Mouse (Mus musculus): Measurements from ENCODE around the gene Nid1. TPM values are rescaled to one million over a fixed set of nuclear protein-coding genes. Genes with fewer than 3 reads are reported as not detected.

The Nid1 gene
- polyA plus RNA-seq, 1 experiment = 41.9 TPM

DNA sequence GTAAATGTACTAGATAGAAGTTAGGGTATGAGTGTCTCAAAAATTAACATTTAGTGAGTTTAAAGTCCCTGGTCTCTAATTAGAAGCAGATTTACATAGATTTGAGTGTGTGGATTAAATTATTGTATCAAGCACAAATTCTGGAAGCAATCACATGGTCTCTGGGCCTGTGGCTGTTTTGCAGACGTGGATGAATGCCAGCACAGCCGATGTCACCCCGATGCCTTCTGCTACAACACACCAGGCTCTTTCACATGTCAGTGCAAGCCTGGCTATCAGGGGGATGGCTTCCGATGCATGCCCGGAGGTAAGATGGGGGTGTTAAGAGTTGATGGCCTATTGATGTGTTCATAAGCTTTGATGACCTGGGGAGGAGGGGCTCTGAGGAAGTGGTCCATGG, 52.5 kb downstream of the Nid1 start:
- no peaks in the 10 kb centered on the region for H3K4me1 ChIP-seq (ENCODE audit: control insufficient read depth, insufficient read depth, low read length)
- H3K27ac ChIP-seq (ENCODE audit: insufficient read depth, low read length) = no peak overlapping the region
- no peak overlapping the region for H3K4me3 ChIP-seq (ENCODE audit: low read depth, low read length)
- H3K27me3 ChIP-seq (ENCODE audit: control insufficient read depth, insufficient read depth, low read length, poor library complexity, severe bottlenecking) = no peaks in the 10 kb centered on the region
- H3K9me3 ChIP-seq (replicated peaks; ENCODE audit: control insufficient read depth, insufficient read depth, low read length, poor library complexity, severe bottlenecking) = no peaks in the 10 kb centered on the region
- TF ChIP-seq EP300 (IDR thresholded peaks at IDR 0.05; ENCODE audit: insufficient read depth, low read depth, low read length) (no peak), CTCF (IDR thresholded peaks at IDR 0.05; ENCODE audit: low read depth, low read length) (no peak), POLR2A (IDR thresholded peaks at IDR 0.05; ENCODE audit: insufficient read depth, low read length) (no peak)
- no peak overlapping the region for H3K9ac ChIP-seq (ENCODE audit: low read depth, poor library complexity, severe bottlenecking)
- H3K36me3 ChIP-seq (ENCODE audit: control insufficient read depth, insufficient read depth, low read length, poor library complexity, severe bottlenecking) = peaks cover 2% of the 10 kb centered on the region; the same call in 1 of the 2 replicates

DNA sequence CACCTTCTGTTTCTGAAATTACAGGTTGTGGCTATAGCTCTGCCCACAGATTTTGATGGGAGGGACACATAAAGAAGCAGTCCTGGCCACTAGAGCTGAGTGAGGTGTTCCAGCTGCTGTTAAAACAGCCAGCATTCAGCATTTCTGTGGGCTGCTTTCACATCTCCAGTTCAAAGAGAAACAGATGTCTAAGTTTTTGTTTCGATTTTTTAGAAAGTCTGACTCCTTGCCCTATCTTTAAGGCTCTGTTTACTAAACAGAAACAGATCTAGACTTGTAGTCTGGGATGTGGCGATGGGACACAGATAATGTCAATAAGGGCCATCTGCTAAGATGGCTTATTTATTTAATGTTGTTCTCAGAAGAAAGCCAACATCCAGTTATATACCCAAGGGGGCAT, 54.8 kb downstream of the Nid1 start:
- Histone ChIP-seq H3K9ac (ENCODE audit: low read depth, poor library complexity, severe bottlenecking) (no peak overlapping the region), H3K9me3 (replicated peaks; ENCODE audit: control insufficient read depth, insufficient read depth, low read length, poor library complexity, severe bottlenecking) (no peaks in the 10 kb centered on the region), H3K4me3 (ENCODE audit: low read depth, low read length) (no peak overlapping the region), H3K4me1 (ENCODE audit: control insufficient read depth, insufficient read depth, low read length) (no peaks in the 10 kb centered on the region), H3K27me3 (ENCODE audit: control insufficient read depth, insufficient read depth, low read length, poor library complexity, severe bottlenecking) (no peaks in the 10 kb centered on the region), H3K27ac (ENCODE audit: insufficient read depth, low read length) (no peak overlapping the region), H3K36me3 (ENCODE audit: control insufficient read depth, insufficient read depth, low read length, poor library complexity, severe bottlenecking) (peaks cover 2% of the 10 kb centered on the region; the same call in 1 of the 2 replicates)
- no peak for TF ChIP-seq CTCF (IDR thresholded peaks at IDR 0.05; ENCODE audit: low read depth, low read length)

DNA sequence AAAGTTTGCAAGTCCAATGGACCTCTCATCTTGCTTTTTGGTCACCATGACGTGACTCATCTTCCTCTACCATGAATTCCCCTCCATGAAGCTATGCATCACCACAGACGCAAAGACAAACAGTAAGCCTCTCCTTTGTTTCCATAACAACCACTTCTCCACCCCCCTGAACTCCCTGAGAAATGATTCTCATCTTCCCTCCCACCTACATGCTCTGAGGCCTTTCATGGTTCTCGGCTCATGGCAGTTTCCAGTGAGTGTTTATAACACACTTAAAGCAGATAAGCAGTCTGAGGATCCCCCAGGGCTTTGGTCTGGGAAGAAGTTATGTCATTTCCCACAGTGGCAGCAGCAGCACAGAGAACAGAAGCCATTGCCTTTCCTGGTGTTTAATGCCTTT, 56.2 kb downstream of the Nid1 start:
- Histone ChIP-seq H3K36me3 (ENCODE audit: control insufficient read depth, insufficient read depth, low read length, poor library complexity, severe bottlenecking) (peaks cover 2% of the 10 kb centered on the region; the same call in 1 of the 2 replicates), H3K27me3 (ENCODE audit: control insufficient read depth, insufficient read depth, low read length, poor library complexity, severe bottlenecking) (no peaks in the 10 kb centered on the region), H3K9ac (ENCODE audit: low read depth, poor library complexity, severe bottlenecking) (no peak overlapping the region), H3K4me1 (ENCODE audit: control insufficient read depth, insufficient read depth, low read length) (no peaks in the 10 kb centered on the region), H3K27ac (ENCODE audit: insufficient read depth, low read length) (no peak overlapping the region), H3K4me3 (ENCODE audit: low read depth, low read length) (no peak overlapping the region), H3K9me3 (replicated peaks; ENCODE audit: control insufficient read depth, insufficient read depth, low read length, poor library complexity, severe bottlenecking) (no peaks in the 10 kb centered on the region)
- no peak for TF ChIP-seq CTCF (IDR thresholded peaks at IDR 0.05; ENCODE audit: low read depth, low read length)
- TF ChIP-seq POLR2A (IDR thresholded peaks at IDR 0.05; ENCODE audit: insufficient read depth, low read length) = no peak
- no peak for TF ChIP-seq EP300 (IDR thresholded peaks at IDR 0.05; ENCODE audit: insufficient read depth, low read depth, low read length)

DNA sequence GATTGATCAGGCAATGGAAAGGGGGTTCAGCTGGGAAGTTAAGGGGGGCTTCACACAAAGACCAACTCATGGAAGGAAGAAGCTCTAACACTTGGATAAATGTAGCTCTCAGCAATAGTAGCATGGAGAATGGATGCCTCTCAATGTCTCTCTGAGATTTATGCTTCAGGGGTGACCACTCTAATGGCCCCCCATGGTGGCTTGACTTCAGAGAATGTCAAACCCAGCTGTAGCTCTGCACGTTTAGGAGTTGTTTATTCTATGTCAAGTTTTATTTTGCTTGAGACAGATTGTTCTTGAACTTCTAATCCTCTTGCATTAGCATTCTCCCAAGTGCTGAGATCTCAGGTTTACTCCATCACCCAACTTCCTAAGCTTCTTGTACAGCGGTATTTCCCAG, 60.7 kb downstream of the Nid1 start:
- Histone ChIP-seq H3K9ac (ENCODE audit: low read depth, poor library complexity, severe bottlenecking) (no peak overlapping the region), H3K36me3 (ENCODE audit: control insufficient read depth, insufficient read depth, low read length, poor library complexity, severe bottlenecking) (peaks cover 5% of the 10 kb centered on the region; the same call in 1 of the 2 replicates), H3K9me3 (replicated peaks; ENCODE audit: control insufficient read depth, insufficient read depth, low read length, poor library complexity, severe bottlenecking) (no peaks in the 10 kb centered on the region), H3K27me3 (ENCODE audit: control insufficient read depth, insufficient read depth, low read length, poor library complexity, severe bottlenecking) (no peaks in the 10 kb centered on the region), H3K27ac (ENCODE audit: insufficient read depth, low read length) (no peak overlapping the region), H3K4me1 (ENCODE audit: control insufficient read depth, insufficient read depth, low read length) (no peaks in the 10 kb centered on the region), H3K4me3 (ENCODE audit: low read depth, low read length) (no peak overlapping the region)
- TF ChIP-seq EP300 (IDR thresholded peaks at IDR 0.05; ENCODE audit: insufficient read depth, low read depth, low read length) (no peak), POLR2A (IDR thresholded peaks at IDR 0.05; ENCODE audit: insufficient read depth, low read length) (no peak), CTCF (IDR thresholded peaks at IDR 0.05; ENCODE audit: low read depth, low read length) (no peak)

DNA sequence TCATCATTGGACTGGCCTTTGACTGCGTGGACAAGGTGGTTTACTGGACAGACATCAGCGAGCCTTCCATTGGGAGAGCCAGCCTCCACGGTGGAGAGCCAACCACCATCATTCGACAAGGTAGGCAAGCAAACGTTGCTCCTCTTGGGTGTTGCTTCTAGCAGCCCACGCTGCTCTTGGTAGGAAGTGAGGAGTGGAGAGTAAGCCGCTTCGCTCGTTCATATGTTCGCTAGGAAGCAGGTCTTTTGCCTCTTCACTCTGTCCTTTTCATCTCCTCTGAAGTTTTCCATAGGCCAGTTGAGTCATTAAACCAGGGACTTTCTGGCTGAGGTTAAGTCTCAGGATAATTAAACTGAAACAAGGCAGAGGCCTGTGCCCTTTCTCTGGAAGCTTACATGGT, 65.1 kb downstream of the Nid1 start:
- Histone ChIP-seq H3K36me3 (ENCODE audit: control insufficient read depth, insufficient read depth, low read length, poor library complexity, severe bottlenecking) (peaks cover 5% of the 10 kb centered on the region), H3K27me3 (ENCODE audit: control insufficient read depth, insufficient read depth, low read length, poor library complexity, severe bottlenecking) (no peaks in the 10 kb centered on the region)
- no peak for TF ChIP-seq EP300 (IDR thresholded peaks at IDR 0.05; ENCODE audit: insufficient read depth, low read depth, low read length)
- no peak for TF ChIP-seq CTCF (IDR thresholded peaks at IDR 0.05; ENCODE audit: low read depth, low read length)
- no peak for TF ChIP-seq POLR2A (IDR thresholded peaks at IDR 0.05; ENCODE audit: insufficient read depth, low read length)

DNA sequence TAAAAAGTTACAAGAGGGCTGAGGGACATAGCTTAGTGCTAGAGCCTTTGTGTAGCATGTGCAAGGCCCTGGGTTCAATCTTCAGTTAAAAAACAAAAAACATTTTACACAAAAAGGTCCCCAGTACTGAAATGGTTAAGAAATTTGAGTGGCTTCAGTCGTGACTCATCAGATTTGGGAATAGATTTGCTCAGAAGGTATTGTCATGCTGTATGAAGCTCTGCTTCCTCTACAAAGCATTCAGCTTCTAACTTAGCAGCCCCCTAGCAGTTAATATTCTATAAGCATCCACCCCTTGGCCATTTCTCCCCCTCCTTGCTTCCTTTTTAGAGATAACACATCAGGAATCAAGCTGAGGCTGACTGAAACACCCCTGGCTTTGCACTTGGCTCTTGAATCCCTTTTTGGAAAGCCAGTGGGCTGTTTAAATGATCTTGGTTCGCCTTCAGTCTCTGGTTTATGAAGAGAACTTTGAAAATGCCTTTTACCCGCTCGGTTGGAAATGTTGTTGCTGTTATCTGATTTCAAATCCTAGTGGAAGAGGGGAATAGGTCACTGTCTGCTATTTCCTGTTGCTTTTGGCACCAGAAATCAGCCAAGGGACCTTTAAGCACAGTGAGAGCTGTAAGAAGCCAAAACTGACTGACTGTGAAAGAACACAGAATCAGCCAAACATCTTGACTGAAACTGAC, 66.5 kb downstream of the Nid1 start:
- H3K4me1 ChIP-seq (ENCODE audit: control insufficient read depth, insufficient read depth, low read length) = no peaks in the 10 kb centered on the region
- H3K27ac ChIP-seq (ENCODE audit: insufficient read depth, low read length) = no peak overlapping the region
- H3K36me3 ChIP-seq (ENCODE audit: control insufficient read depth, insufficient read depth, low read length, poor library complexity, severe bottlenecking) = peaks cover 10% of the 10 kb centered on the region
- H3K9ac ChIP-seq (ENCODE audit: low read depth, poor library complexity, severe bottlenecking) = no peak overlapping the region
- no peak overlapping the region for H3K4me3 ChIP-seq (ENCODE audit: low read depth, low read length)
- H3K9me3 ChIP-seq (replicated peaks; ENCODE audit: control insufficient read depth, insufficient read depth, low read length, poor library complexity, severe bottlenecking) = no peaks in the 10 kb centered on the region
- TF ChIP-seq POLR2A (IDR thresholded peaks at IDR 0.05; ENCODE audit: insufficient read depth, low read length) (no peak), CTCF (IDR thresholded peaks at IDR 0.05; ENCODE audit: low read depth, low read length) (no peak), EP300 (IDR thresholded peaks at IDR 0.05; ENCODE audit: insufficient read depth, low read depth, low read length) (no peak)
- no peaks in the 10 kb centered on the region for H3K27me3 ChIP-seq (ENCODE audit: control insufficient read depth, insufficient read depth, low read length, poor library complexity, severe bottlenecking)

More for the DNA sequence above, 65.1 kb downstream of the Nid1 start:
- H3K9me3 ChIP-seq (replicated peaks; ENCODE audit: control insufficient read depth, insufficient read depth, low read length, poor library complexity, severe bottlenecking) = no peaks in the 10 kb centered on the region
- no peaks in the 10 kb centered on the region for H3K4me1 ChIP-seq (ENCODE audit: control insufficient read depth, insufficient read depth, low read length)
- no peak overlapping the region for H3K9ac ChIP-seq (ENCODE audit: low read depth, poor library complexity, severe bottlenecking)
- H3K4me3 ChIP-seq (ENCODE audit: low read depth, low read length) = no peak overlapping the region
- H3K27ac ChIP-seq (ENCODE audit: insufficient read depth, low read length) = no peak overlapping the region

All from ES-Bruce4 (cell line).